Mouse (Mus musculus) megakaryocyte progenitor cell, adult 5-6 weeks (primary cell): ENCODE results near the gene Gm12248. TPM values are rescaled to one million over a fixed set of nuclear protein-coding genes. Genes with fewer than 3 reads are reported as not detected.
"Not testable (repeated sequence)": the region's sequence is repeated elsewhere in the genome, so short reads cannot be mapped to it uniquely, and the experiment has no call there.

ENCODE experiments used
- ATAC-seq: replicated peaks from 2 replicates; pipeline ENCODE4 v1.8.0; 2016; ENCODE audit warnings: mild to moderate bottlenecking, moderate TSS enrichment, inconsistent platforms; ENCODE audit not compliant: poor library complexity
- total RNA-seq, 2 experiments: library from RNA; stranded (forward) in 1 of 2; stranded (reverse) in 1 of 2; fragments of 157-497, 149-512 nt in 1 of 2; fragments of 200-1000 nt in 1 of 2; gene quantifications; 2 replicates each; pipeline versions ENCODE4 v1.2.3 to v1.2.4; 2015 to 2017

Gene Gm12248
- total RNA-seq, 2 experiments from 2014 or later: not detected

- no peak for ATAC-seq
Observed at GRCm38 (mm10) chr11:58102581-58103343, 9.8 kb upstream of the Gm12248 start.

GRCm38 (mm10) chr11:58102146-58102545 lies 9.2 kb upstream of the Gm12248 start:
- no peak for ATAC-seq

GRCm38 (mm10) chr11:58101194-58101720 lies 8.3 kb upstream of the Gm12248 start:
- no peak for ATAC-seq

DNA sequence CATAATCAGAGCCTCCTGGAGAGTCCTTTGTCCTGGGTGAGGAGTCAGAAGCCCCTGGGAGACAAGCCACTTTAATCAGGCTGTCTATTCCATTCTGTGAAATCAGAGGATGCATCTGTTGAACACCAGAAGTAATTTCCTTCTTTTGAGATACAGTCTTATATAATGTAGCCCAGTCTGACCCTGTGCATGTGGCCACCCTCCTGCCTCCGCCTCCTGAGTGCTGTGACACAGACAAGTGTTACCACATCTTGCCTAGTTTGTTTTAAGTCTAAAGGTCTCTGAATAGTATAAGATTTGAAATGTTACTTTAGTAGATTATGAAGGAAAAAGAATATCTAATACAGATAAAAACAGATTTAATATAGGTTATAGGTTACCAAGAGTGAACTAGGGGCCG lies 7.1 kb upstream of the Gm12248 start:
- no peak for ATAC-seq

DNA sequence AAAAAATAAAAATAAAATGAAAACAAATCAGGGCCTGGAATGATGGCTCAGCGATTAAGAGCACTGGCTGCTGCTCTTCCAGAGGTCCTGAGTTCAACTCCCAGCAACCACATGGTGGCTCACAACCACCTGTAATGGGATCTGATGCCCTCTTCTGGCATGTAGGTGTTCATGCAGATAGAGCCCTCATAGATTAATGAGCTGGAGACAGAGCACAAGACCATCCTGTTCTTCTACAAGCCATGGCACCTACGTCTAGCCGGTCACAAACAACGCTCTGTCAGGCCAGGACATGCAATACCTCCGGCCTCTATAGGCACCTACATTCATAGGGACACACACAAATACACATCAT lies 5.4 kb upstream of the Gm12248 start:
- peak; percentile 31; the same call in 1 of the 2 replicates for ATAC-seq

DNA sequence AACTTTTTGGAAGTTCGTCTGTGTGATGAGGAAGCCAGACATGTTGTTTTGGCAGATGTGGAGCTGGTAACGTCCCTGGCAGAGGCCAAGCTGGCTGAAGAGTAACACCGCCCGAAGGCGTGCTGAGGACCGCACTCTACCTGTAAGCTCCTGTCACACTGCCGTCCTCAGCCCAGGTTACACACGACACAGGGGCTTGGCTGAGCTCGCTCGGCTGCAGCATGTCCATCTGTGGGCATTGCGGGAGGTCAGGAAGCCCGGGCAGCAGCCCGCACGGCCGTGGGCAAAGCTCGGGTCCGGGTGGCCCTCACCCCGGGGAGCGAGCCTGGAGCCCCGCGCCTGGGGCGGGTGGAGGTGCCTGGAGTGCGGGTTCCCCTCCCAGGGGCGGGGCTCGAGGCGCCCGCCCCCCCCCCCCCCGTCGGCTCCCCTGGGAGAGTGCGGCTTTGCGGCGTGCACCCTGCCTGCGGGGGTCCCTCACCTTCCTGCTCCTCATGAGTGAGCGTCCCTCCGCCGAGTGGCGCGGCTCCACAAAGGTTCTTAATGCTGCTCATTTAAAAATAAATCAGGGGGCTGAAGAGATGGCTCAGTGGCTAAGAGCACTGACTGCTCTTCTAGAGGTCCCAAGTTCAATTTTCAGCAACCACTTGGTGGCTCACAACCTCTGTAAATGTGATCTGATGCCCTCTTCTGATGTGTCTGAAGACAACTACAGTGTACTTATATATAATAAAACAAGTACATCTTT lies 4.9 kb upstream of the Gm12248 start:
- peak; percentile 44 for ATAC-seq

GRCm38 (mm10) chr11:58096821-58097620 lies 4.1 kb upstream of the Gm12248 start:
- no peak for ATAC-seq

GRCm38 (mm10) chr11:58096160-58096559 lies 3.2 kb upstream of the Gm12248 start:
- peak; percentile 38 for ATAC-seq

DNA sequence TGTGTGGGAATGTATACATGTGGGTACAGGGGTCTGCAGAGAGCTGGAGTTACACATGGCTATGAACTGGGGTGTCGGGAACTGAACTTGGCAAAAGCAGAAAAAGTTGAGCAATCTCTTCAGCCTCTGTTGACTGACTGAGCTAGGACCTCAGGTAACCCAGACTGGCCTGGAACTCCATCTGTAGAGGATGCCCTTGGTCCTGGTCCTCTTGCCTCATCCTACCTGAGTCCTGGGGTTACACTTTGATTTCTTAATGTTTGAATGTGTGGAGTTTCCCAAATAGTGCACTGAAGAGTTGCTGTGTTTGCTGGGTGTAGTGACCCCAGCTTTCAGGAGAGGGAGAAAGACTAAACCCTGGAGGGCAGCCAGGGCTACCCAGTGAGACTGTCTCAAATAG lies 2.6 kb upstream of the Gm12248 start:
- ATAC-seq: no peak

DNA sequence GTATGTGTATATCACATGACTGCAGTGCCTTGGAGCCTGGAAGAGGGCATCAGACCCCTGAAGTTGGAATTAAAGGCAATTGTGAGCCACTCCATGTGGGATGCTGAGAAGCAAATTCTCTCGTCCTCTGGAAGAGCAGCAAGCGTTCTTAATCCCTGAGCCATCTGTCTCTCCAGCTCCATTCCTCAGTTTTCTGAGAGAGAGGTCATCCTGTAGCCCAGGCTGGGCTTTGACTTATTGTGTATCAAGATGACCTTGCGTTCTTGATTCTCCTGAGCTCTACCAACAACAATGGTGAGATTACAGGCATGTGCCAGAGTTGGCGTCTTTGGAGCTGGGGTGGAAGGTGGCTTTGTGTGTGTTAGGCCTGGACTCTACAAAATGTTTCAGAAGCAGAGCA lies 1.8 kb upstream of the Gm12248 start:
- ATAC-seq: no peak

DNA sequence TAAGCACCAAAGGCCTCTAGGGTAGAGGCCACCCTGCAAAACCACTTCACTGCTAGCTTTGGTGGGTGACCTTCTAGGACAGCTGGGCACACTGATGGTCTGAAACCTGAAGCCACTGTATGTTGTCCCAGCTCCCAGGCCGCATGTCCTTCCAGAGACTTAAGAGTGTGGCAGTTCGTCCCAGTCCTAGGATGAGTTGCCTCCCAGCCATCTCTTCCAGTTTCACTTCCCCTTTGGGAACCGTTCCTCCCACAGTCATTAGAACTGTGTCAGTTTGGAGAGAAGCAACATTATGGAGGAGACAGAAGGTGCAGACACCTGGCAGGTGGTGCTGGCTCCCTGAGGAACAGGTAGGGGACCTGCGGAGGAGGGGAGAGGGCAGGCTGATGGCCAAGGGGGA lies 393 bp downstream of the Gm12248 start:
- peak; percentile 72 for ATAC-seq

- ATAC-seq: no peak
Observed at GRCm38 (mm10) chr11:58081716-58082115, 11.2 kb downstream of the Gm12248 start.

- ATAC-seq: no peak
Observed at GRCm38 (mm10) chr11:58077270-58077669, 15.7 kb downstream of the Gm12248 start.

DNA sequence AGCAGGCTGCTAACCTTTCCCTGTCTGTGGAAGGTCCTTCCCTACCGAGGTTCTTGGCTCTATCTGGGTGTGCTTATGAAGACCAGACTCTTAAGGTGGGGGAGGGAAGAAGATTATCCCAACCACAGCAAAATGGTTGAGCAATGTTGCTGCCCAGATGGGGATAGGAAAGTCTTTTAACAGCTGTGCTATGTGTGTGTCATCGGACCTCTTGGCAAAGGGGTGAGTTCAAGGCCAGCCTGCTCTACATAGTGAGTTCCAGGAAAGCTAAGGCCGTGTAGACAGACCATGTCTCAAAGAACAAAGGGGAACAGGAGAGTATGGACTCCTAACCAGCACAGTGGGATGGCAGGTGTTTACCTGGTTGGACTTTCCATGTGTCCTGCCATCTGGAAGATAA lies 20.0 kb downstream of the Gm12248 start:
- no peak; the same call in 1 of the 2 replicates for ATAC-seq

DNA sequence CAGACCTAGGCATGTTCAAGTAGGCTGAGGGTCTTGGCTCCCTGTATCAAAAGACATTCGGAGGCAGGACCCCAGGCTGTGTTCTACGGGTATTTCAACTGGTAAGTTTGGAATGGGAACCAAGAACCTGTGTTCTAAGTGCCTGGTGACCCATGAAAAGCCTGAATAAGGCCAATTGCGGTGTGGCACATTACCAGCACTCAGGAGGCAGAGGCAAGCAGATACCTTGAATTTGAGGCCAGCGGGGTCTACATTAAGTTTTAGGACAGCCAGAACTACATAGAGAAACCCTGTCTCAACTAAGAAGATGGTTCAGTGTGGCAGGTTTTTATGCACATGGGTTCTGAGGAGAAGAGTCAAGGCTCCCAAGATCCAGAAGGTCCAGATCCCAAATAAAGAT lies 27.9 kb downstream of the Gm12248 start:
- no peak for ATAC-seq

- ATAC-seq: no peak
Observed at GRCm38 (mm10) chr11:58062586-58062985, 30.3 kb downstream of the Gm12248 start.

DNA sequence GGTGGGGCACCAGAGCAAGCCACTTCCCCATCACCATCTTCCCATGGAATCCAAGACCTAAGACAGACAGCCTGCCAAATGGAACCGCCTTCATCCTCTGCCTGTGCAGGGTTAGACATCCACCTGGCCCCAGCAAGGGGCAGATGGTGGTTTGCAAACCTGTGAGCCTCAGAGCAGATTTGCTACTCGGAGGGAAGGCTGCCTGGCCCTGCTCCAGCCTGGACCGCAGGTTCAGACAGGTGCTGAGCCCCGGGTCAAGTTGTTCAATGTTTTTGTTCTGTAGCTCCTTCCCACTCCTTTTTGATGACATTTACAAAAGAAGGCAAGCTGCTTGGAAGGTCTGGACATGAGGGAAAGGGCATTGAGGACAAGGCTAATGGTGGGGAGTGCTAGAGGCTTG lies 31.7 kb downstream of the Gm12248 start:
- not testable (repeated sequence) for ATAC-seq

DNA sequence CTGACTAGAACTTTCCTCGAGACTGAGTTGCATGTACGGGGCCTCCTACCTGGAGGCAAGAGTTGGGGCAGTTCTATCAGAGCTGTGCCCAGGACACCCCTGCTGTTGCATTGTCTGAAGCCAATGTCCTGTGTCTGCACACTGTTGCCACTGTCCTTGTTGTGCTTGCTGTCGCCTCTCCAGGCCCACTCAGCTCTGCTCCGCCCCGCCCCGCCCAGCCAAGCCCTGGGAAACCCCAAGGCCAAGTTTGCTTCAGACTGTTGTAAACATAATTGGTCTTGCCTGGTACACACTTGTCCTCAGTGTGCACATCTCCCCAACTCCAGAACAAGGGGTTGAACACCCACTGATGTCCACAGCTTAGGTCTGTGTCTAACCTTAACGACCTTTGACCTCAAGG lies 33.2 kb downstream of the Gm12248 start:
- not testable (repeated sequence) for ATAC-seq

DNA sequence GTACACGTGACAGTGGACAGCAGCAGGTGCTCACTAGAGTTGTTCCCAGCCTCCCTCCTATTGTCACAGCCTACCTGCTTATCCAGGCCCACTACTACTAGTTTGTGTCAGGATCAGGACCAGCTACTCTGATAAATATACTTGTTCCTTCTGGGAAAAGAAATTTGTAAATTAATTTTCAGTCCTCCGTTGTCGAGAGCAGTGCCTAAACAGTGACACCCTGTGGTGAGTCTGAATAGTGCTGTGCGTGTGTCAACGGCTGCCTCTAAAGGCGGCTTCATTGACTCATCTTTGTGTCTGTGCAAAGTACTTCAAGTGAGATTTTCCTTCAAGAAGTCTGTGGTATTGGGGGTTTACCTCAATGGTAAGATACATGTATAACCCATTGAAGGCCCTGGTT lies 35.5 kb downstream of the Gm12248 start:
- peak; percentile 86 for ATAC-seq

DNA sequence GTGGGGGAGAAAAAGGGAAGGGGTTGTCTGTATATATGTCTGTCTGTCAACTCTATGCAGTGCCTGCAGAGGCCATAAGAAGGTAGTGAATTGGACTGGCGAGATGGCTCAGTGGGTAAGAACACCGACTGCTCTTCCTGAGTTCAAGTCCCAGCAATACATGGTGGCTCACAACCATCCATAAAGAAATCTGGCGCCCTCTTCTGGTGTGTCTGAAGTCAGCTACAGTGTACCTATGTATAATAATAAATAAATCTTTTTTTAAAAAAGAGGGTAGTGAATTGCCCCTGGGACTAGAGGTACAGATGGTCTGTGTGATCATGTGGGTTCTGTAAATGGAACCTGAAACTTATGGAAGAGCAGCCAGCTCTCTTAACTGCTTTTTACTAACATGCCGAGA lies 46.5 kb downstream of the Gm12248 start:
- no peak for ATAC-seq

DNA sequence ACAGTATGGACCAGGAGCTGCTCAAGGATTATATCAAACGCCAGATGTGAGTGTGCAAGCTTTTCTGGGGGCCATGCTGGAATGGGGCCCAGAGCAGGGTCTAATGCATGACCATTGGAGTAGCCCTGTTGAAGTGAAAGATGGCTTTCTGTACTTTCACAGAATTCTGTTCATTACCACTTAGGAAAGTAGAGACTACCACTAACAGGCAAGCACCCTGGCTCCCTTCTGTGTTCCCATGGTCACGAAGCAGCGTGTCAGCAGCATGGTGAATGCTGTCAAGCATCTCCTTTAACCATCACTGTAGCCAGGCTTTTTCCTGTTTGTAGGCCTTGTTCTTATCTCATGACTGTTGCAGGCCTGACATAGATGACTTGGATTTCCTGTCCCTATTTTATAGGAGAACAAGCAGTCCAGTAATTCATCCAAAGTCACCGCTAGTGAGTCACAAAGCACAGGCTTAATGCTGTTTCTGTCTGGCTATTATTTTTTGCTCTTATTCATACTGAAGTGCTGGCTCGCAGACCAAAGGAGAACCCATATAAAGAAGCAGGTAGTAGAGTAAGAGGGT lies 50.0 kb downstream of the Gm12248 start:
- ATAC-seq: no peak
